Mouse (Mus musculus): Measurements from ENCODE around the gene Stpg3. TPM values are rescaled to one million over a fixed set of nuclear protein-coding genes. Genes with fewer than 3 reads are reported as not detected.

The Stpg3 gene
- total RNA-seq, 2 experiments from 2014 or later = not detected

DNA sequence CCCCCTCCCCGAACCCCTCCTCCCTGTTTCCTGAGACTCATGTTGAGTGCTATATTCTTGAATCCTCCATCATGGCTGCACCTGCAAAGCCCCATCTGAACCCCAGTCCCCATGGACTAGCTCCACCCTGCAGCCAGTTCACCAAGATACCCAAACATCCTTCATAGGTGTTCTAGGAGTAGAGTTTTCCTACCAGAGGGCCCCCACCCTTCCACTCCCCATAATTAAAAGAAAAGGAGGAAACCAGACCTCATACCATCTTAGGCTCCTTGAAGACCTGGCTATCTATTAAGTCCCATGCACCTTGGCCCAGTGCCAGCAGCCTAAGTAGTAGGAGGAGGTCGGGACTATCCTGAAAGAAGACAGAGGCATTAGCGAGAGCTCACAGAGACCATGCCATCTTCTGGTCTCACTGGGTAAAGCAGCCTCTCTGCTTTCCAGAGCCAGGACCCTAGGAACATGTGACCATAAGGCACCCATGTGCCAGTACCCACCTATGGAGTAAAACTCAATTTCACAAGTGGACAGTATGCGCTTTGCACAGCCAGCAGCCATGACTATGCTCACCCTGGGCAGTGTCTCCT is 10.7 kb downstream of the Stpg3 start:
- DNase-seq = no peak

DNA sequence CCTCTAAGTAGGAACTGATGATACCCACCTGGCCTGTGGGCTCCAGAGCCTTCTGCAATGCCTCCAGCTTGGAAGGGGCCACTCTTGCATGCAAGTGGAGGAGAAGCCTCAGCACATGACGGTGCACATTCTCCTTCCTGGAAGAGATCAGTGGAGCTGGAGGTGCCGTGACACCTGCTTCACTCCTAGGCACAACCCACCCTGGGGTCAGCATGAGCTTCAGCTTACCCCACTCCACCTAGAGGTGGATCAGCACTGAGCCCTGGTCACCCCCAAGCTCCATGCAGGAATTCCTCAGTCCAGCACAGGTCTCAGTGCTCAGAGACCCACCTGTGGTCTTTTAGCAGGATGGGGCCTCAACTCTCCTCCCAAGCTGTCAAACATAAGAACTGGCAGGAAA is 13.8 kb downstream of the Stpg3 start:
- DNase-seq = no peak

DNA sequence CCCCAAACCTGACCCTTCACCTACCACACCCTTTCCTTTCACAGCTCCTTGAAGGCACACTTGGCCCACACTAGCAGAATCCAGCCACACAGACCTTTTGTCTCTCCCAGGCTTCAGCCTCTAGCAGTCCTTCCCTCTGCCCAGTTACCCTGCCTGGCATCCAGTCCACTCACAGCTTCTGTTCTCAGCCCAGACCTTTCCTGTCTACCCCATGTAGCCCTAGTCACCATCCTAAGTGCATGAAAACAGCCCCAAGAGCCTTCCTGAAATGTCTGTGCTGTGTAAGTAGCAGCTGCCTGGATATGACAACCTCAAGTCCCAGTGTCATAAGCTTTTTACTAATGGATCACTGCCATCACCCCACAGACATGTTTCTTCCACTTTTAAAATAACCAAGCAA is 16.5 kb downstream of the Stpg3 start:
- DNase-seq = no peak

DNA sequence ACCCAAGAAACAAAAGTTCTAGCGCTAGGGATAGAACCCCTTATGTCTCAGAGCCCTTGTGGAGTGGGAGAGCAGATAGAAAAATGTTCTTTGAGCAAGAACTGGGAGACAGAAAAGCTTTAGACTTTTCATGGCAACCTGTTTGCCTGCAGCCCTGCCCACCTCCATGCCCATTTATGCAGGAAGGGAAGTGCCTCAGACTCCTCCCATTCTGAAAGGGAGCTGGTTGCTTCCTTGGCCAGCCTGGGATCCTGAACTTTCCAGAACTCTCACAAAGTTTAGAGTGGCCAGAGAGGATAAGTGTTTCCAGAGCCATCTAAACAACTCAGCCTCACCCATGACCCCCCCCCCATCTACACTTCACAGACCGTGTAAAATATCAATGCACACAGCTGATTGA is 17.2 kb downstream of the Stpg3 start:
- DNase-seq = no peak

DNA sequence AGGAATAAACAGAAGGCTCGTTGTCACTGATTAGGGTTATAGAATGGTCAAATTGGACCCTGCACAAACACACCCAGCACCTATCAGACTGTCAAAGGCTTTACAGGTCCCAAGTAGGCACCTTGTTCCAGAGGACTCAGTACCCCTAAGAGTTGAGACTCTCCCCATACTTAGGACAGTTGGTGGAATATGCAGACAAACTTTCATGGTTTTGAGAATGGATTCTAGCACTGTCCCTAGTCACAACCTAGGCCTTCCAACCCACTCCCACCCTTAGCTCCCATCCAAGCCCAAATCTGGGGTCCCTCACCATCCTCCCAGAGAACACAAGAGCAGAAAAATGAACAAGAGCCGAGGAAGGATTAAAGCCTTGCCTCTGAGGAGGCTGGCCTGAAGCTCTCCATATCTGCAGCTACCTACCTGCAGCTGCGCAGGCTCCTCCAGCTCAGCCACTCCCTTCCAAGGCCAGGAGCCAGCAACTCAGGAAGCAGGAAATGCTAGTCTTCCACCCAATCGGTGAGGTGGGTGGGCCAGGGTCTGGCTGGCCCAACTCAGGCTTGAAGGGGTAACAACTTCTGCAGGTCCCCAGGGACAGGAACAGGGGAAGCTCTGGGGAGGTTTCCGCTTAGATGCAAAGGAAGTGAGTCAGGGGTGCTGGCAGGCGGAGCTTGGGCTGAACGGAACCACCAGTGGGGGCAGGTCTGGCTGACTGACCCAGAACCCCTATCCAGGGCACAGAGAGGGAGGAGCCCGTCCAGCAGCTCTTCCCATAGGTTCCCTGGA is 18.1 kb downstream of the Stpg3 start, which contains the start of gene Tor4a:
Tor4a (minus strand) TSS at position 715 of the 783 bp plus-strand sequence.
- DNase-seq = peak; percentile 87

DNA sequence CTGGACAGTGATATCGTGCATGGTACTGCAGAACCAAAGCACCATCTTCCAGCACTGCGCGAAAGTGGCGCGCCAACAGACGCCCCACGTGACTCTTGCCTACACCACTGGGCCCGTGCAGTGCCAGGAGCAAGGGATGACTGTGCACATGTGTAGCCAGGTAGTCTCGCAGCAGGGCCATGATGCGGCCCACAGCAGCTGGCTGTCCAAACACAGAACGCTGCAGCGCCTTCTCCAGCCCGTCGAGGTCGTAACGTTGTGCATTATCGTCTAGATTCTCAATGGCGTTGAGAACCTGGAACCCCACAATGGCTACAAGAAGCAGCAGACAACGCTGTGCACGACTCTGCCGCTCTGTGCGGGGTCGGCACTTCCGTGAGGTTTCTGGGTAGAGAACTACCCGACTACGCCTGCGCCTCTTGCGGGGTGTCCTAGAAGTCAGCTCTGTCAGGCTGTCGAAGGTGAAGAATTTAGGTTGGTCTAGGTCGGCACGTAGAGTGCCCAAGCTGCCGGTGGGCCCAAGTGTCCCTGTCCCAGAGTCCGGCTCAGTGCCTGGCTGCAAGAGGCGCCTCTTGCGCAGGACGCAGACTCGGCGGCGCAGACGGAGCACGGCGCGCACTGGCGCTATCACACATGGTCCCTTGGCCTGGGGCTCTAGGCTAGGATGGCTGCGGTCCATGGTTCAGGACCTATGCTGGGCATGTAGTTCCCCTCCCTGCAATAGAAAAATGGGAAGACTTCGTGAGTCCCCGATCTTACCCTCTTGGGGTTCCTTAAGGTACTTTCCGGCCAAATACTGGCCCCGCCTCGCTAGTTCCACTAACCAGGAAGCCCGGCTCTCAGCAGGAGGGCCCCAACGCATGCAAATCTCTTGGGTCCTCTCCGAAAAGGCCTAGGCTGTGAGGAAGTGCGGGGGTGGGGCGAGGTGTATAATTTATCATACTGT is 19.0 kb downstream of the Stpg3 start:
- peak; percentile 79 for DNase-seq

DNA sequence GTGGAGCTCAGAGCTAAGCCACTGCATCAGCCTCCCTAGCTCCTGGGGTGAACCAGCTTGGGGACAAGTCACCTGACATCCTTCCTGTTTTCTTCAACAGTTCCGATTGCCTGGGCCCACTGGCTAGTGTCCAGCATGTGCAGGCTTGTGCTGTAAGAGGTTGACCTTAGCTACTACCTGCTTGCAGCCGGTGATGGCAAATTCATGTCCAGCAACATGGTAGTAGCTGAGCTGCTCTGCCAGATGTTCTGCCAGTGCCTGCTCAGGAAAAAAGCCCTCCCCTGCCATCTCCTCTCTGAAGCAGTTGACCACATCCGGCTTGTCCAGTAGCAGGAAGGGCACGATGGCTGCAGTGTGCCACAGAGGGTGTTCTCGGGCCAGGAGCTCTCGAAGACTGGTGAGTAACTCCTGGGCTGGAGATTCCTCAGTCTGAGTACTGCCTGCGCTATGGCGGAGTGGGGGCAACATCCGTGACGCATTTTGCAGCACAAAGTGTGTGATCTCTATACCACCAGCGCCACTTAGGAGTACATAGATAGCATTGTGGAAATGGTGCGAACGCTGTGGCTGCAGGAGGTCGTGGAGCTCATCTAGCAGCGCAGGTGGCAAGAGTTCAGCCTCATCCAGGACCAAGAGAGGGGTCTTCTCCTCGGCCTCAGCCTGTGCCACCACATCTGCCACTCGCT is 19.8 kb downstream of the Stpg3 start:
- DNase-seq = no peak

DNA sequence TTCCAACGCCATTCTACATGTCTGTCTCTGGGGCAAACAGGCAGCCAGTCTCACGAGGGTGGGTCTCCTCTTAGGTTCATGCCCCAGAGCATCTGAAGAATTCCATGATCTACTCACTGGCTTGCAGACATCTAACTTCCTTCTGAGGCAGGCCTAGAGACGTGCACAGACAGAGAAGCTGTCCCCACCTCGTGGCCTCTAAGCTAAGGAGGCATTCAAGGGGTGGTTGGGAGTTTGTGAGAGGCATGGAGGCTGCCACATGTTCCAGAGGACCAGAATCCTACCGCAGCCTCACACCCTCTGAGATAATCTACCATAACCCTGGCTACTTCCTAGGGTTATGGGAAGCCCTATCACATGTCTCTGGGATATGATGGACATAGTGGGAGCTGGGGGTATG is 20.4 kb downstream of the Stpg3 start:
- DNase-seq = no peak

DNA sequence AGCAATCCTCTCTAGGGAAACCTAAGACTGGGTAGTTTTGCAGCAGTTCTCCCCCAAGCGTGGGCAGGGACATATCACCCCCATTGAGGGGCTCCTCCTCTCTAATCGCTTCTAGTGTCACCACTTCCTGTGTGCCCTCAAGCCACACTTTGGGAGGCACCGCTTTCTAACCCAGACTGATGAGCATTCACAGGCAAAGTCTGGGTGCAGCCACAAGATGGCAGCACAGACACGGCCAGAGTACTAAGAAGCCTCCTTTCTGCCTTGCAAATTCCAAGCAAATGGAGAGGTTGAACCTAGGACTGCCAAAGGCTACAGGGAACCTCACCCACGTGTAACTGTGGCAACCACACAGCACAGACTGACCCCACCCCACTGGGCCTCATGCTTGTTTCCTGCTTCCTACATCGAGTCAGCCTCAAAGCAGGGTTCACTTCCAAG is 21.1 kb downstream of the Stpg3 start:
- DNase-seq = peak; percentile 85

DNA sequence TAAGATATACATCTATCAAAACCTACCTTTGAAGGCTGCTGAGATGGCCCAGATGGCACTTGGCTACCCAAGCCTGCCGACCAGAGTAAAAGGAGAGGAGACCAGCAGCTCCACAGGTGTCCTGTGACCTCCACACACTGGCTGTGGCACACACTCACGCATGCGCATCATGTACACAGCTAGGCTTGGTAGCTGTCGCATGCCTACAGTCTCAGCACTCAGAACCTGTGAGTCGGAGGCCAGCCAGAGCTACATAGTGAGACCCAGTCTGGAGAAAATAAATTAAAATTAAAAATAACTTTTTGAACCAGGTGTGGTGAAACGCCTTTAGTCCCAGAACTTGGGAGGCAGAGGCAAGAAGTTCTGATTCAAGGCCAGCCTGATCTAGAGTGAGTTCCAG is 26.6 kb downstream of the Stpg3 start:
- no peak for DNase-seq

DNA sequence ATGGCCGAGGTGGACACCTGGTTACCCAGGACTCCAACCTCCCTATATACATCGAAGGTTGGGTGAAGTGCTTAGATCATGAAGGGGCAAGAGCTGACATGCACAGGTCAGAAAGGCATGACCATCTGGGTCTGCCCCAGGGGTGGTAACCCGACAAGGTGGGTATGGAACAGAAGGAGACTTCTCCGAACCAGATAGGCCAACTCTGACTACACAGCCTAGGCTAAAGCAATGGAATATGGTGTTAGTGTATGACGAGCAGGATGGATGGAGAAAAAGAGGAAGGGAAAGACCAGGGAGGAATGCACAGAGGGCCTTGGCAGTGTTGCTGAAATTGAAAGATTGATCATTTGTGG is 27.9 kb downstream of the Stpg3 start:
- DNase-seq = no peak

DNA sequence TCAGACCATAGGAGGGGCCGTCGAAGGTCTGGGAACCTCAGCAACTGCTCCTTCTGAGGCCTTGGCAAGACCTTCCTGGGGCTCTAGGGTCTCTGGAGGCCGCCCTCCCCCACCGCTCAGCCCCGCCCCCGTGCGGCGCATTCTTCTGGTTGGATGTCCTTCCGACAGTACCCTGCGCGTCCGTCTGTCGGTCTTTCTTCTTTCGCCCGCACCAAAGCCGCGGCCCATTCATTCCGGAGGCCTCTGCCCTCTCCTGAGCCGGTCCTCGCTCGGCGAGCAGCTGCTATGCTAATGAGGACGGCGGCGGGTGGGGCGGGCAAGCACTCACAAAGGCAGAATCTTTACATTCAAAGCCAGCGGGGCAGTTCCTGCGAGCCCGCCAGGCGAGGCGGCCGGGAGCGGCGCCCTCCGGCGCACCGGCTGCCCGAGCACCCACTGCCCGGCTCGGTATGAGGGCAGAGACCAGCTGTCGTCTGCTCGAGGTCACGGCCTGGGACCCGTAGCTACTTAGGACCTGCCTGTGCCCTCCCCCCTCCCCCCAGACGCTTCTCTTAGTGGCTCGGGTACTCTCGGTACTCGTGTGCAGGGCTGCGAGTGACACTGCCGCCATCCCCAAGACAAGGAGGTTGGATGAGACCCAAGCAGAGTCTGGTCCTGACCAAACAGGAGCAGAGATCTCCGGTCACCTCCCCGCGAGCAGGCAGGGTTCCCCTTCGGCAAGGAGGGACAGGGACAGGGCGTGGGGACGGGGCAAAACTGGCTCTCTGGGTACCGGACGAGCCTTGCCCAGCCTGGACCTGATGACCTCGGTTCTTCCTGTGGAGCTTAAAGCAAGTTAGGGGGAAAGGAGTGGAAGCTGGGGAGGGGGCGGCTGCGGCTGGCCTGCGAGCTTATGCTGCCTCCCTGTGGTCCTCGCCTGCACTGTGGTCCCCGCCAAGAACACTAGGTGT is 28.5 kb downstream of the Stpg3 start:
- peak; percentile 66 for DNase-seq

DNA sequence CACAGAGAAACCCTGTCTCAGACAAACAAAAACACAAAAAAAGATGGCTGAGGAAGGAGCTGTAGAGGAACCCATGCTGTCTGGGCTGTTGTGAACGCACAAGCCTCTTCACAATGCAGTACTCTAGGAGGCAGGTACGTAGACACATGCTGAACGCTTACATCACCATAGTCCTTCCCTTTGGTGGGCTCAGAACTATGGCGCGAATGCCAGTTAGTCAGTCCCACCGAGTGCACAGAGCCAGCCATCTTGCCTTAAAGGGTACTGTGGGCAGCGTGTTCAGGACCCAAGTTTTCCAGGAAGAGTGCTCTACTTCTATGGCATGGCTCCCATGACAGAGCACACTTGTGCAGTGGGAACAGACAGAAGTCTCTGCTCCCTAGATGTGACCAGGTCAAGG is 29.9 kb downstream of the Stpg3 start:
- DNase-seq = no peak

DNA sequence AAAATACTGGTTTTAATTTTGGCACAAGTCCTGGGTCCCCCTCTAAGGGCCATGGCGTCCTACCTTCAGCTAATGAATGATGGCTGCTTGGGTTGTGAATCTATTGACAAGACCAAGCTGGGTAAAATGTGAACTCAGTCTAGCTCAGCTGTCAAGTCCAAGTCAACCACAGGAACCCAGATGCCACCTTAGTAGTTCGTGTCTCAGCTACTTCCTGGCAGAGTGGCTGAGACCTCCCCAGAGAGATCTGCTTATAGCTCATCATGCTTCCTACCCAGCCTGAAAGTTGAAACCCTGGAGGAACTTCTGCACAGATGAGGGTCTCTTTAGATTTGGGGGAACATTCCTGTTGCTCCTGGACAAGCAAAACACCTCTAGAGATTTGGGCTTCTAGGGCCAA is 31.1 kb downstream of the Stpg3 start:
- no peak for DNase-seq

DNA sequence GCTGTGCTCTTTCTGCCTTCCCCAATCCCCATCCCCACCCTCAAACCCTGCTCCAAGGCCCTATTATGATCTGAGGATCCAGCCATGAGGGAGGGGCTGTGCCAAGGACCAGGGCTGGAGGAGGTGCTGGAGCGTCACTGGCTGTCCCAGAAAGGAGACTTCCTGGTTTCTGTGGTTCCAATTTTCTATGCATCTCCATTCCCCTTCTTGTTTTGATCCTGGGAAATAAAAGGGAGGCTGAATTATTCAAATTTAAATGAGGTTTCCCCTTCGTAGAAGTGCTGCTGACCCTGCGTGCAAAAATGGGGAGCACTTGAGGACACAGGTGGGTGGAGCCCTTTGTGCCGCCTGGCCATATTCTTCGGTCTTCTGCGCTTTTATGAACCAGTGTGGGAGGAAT is 31.8 kb downstream of the Stpg3 start:
- DNase-seq = no peak

DNA sequence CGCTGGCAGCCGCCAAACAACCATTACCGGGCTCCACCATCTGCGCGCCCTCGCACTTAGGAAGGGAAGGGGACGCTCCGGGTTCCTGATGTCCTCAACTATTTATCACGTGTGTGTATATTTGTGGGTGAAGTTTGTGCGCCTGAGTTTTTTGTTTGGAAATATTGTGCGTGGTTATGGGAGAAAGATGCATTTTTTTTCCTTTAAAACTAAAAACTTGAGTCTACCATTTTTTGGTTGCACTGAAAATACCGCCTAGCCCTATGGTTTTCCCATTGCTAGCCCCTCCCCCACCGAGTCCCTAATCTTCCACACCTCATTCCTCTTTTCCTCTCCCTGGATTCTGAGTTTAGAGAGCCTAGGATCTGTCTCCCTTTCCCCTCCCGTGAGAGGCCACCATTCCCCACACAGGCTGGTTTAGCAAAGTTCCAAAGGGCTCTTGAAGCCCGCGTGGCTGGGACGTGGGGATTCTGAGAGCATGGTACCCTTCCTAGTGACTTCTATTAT is 32.5 kb downstream of the Stpg3 start:
- no peak for DNase-seq

DNA sequence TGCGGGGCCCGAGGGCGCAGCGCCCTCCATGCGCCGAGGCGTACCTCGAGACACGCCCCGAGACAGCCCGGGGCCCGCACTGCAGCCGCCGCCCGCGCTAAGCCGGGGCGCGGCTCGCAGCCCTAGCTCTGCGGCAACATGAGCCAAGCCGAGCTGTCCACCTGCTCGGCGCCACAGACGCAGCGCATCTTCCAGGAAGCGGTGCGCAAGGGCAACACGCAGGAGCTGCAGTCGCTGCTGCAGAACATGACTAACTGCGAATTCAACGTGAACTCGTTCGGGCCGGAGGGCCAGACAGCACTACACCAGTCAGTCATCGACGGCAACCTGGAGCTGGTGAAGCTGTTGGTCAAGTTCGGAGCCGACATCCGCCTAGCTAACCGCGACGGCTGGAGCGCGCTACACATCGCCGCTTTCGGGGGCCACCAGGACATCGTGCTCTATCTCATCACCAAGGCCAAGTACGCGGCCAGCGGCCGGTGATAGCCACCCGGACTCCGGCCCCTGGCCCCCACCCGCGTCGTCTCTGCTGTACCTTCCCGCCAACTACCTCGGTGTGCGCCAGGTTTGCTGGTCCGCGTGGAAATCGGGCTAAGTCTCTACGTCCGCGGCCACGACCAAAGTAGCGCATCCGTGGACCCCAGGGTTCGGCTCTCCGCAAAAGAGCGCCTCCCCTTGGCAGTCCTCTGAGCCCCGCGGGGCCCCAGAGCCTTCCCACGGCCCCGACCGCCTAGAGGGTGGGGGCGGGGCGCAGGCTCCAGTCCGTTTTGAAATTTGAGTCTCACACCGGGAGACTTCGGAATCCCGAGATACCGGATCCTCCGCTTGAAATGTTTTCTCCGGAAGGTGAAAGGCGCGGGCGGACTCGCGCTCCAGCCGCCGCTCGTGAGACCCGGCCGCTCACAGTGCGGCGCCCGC is 33.2 kb downstream of the Stpg3 start:
- no peak for DNase-seq

DNA sequence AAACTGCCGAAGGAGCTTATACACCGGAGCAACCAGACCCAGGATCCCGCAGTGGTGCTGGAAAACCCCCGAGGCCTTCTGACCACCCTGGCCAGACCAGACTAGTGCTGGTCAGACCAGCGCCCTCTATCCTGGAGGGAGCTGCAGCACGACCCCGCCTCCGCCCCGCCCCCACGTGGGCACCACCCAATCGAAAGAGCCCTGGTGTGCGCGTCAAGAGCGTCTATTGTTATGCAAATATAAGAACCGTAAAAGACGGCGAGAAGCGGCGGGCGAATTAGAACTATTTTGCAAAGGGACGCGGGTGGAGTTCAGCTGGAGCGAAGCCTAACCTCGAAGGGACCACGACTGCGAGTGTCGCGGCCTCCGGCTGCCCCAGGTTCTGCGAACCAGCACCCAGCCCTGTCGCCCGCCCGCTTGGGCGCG is 33.9 kb downstream of the Stpg3 start, which contains the start of gene Nrarp:
Nrarp (plus strand) TSS at position 281 of the 426 bp plus-strand sequence.
- DNase-seq = peak; percentile 94

DNA sequence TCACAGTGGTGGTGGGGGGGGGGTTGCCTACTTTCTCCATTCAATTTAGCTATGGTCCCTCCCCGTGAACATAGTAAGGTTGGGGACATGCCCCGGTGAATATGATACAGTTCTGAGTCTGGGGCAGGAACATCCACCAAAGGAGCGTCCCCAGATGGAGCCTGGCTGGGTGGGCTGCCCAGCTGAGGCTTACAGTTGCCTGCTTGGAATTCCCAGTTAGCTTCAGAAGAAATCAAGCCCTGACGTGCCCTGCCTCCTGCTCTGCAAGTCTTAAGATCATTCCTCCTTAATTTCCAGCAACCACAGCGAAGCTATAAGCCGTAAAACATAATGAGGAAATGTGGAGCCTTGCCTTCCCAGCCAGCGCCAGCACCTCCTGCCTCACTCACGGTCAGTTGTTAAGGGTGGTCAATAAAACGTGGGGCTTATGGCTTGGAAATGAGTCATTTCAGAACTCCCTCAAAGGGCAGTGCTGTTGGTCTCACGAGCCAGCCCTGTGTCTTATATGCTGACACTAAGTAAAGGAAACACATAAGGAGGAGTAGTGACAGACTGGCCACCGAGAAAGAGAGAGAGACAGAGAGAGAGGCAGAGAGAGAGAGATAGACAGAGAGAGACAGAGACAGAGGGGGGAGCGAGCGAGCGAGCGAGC is 34.7 kb downstream of the Stpg3 start:
- DNase-seq = no peak
